Mouse (Mus musculus) liver, adult 2 months (tissue): ENCODE results near the gene Ebp. TPM values are rescaled to one million over a fixed set of nuclear protein-coding genes. Genes with fewer than 3 reads are reported as not detected.

ENCODE experiments used
- DNase-seq: peaks from one replicate; pipeline ENCODE4 v3.0.0-alpha.2; 2011; ENCODE audit warnings: low read depth, low spot score; ENCODE audit errors: extremely low read depth
- H3K27ac ChIP-seq: fragments of 200-500 bp; replicated peaks from 2 replicates; pipeline ENCODE4 v1.5.1; 2012; ENCODE audit warnings: low read depth, mild to moderate bottlenecking, control low read depth, inconsistent platforms, low read length; ENCODE audit not compliant: insufficient read depth
- H3K27me3 ChIP-seq: fragments of 200-500 bp; 2 replicates; pipeline ENCODE4 v1.6.1; 2012; ENCODE audit warnings: mild to moderate bottlenecking, moderate library complexity, low read length, inconsistent platforms; ENCODE audit not compliant: control insufficient read depth, insufficient read depth
- H3K36me3 ChIP-seq: fragments of 200-500 bp; 2 replicates; pipeline ENCODE4 v1.6.1; 2012; ENCODE audit warnings: low read length, inconsistent platforms; ENCODE audit not compliant: control insufficient read depth, insufficient read depth
- H3K4me1 ChIP-seq: fragments of 200-500 bp; 2 replicates; pipeline ENCODE4 v1.6.1; 2011; ENCODE audit warnings: low read length; ENCODE audit not compliant: control insufficient read depth, insufficient read depth
- H3K4me3 ChIP-seq: fragments of 200-500 bp; 2 replicates; pipeline ENCODE4 v1.5.1; 2011; ENCODE audit warnings: low read depth, mild to moderate bottlenecking, control low read depth, low read length, moderate library complexity; ENCODE audit not compliant: insufficient read depth
- H3K79me2 ChIP-seq: fragments of 200-500 bp; 2 replicates; pipeline ENCODE4 v1.6.1; 2012; ENCODE audit warnings: inconsistent platforms, mild to moderate bottlenecking, low read length, moderate library complexity; ENCODE audit not compliant: control insufficient read depth, insufficient read depth
- H3K9ac ChIP-seq: fragments of 200-500 bp; 2 replicates; pipeline ENCODE4 v1.6.1; 2012; ENCODE audit warnings: low read depth, mild to moderate bottlenecking, control low read depth, inconsistent platforms, low read length
- CTCF ChIP-seq: fragments of 200-500 bp; IDR thresholded peaks from 2 replicates; pipeline ENCODE4 v1.5.1; 2011; ENCODE audit warnings: low read depth, low read length, control low read depth
- POLR2A ChIP-seq: fragments of 200-500 bp; IDR thresholded peaks from 2 replicates; pipeline ENCODE4 v1.6.1; 2011; ENCODE audit warnings: low read length, control low read depth; ENCODE audit not compliant: insufficient read depth; ENCODE audit errors: extremely low read depth
- WGBS: fragments of 180-500 bp; shearing (Covaris S2); methylation state at CpG from one replicate; pipeline ENCODE4 v1.1.7; 2018; 5-methylcytosine and 5-hydroxymethylcytosine counted together
- polyA plus RNA-seq: library from polyadenylated mRNA; depleted of rRNA; stranded (reverse); fragments of >200 nt; gene quantifications from 2 replicates; pipeline ENCODE4 v1.2.3, GENCODE M21; 2012; rRNA removed
- total RNA-seq: library from RNA; depleted of rRNA; stranded (reverse); fragments of >200 nt; gene quantifications from 2 replicates; pipeline ENCODE4 v1.2.3, GENCODE M21; 2014; rRNA removed

The Ebp gene
- total RNA-seq (243 and 273 TPM in 2 replicates), polyA plus RNA-seq (605 and 631 TPM in 2 replicates)

DNA sequence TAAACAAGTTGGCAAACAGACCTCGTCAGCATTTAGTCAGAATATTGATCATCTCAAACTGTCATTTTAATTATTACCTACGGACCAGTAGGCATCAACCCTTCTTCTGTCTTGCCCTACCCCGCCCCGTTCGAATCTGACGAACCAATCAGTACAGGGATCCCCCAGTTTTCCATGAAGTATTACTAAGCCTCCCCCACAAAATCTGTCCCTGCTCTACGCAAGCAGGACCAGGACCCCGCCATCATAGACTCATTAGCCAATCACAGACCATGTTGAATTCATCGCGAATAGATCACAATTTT, at the start of gene Ebp:
Gene Ebp (minus strand): TSS at position 94 of the 305 bp plus-strand sequence.
- peak; percentile 93 for DNase-seq
- WGBS, result 2% methylated on average over 10 of the region's 10 CpGs
- H3K36me3 ChIP-seq, result no peaks in the 10 kb centered on the region; the same call in 1 of the 2 replicates
- H3K27ac ChIP-seq, result peak within 1 kb of the TSS; percentile 99
- no peaks in the 10 kb centered on the region for H3K27me3 ChIP-seq
- H3K9ac ChIP-seq, result peak within 1 kb of the TSS; percentile 96
- H3K4me1 ChIP-seq, result peaks cover 2% of the 10 kb centered on the region; the same call in 1 of the 2 replicates
- peaks cover 9% of the 10 kb centered on the region; the same call in 1 of the 2 replicates for H3K79me2 ChIP-seq
- peak within 1 kb of the TSS; percentile 99 for H3K4me3 ChIP-seq
- TF ChIP-seq CTCF, result no peak
- TF ChIP-seq POLR2A, result no peak

DNA sequence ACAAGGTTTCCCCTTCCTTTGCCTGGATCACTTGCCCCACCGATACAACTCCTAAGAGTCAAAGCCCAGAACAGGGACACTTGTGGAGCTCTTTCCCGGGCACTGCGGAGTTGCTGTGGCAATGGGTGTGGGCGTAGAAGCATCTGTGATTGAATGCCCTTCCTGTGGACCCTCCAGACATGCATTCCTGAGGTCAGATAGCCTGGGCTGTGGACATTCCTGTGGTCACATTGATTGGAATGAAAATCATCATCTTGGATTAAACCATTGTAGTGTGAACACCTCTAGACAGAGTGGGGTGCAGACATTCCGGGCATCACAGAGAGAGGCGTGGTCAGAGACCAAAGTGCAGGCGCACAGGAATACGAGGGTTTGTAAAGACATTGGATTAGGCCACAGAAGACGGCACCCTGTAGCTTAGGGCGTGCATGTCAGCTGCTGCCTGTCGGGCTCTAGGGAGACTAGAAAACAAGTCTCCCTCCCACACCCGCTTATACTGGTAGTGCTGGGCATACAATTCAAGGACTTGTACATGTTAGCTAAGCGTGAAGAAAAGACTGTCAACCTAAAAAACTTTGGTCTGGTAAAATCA, 45.6 kb upstream of the Ebp start:
- no peak overlapping the region for H3K4me3 ChIP-seq
- 89% methylated on average over 13 of the region's 13 CpGs for WGBS
- no peaks in the 10 kb centered on the region for H3K79me2 ChIP-seq
- H3K27me3 ChIP-seq, result no peaks in the 10 kb centered on the region
- no peak for DNase-seq
- H3K9ac ChIP-seq, result no peak overlapping the region
- no peak for TF ChIP-seq POLR2A
- no peak for TF ChIP-seq CTCF
- peaks cover 2% of the 10 kb centered on the region; the same call in 1 of the 2 replicates for H3K36me3 ChIP-seq
- no peak overlapping the region for H3K27ac ChIP-seq
- H3K4me1 ChIP-seq, result no peaks in the 10 kb centered on the region

DNA sequence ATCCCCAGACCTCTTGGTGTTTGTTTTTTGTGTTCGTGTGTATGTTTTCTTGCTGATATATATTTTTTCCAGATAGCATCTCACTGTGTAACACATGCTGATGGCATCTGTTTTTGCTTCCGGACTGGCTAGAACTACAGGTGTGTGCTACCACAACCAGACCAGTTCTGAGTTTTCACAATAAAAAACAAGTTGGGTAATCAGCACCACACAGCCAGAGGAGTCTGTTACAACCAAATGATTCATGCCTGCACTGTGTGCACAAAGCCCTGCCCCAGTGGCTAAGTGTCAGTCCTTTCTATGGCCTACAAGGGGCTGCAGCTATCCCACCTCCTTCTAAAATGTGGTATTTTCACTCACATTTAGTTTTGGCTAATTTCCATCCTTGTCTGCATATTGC, 43.4 kb upstream of the Ebp start:
- Histone ChIP-seq H3K27me3 (no peaks in the 10 kb centered on the region), H3K36me3 (no peaks in the 10 kb centered on the region), H3K79me2 (no peaks in the 10 kb centered on the region), H3K9ac (no peak overlapping the region), H3K27ac (no peak overlapping the region), H3K4me3 (no peak overlapping the region), H3K4me1 (no peaks in the 10 kb centered on the region)
- DNase-seq, result no peak
- 78% methylated on average over 2 of the region's 2 CpGs for WGBS
- TF ChIP-seq POLR2A (no peak), CTCF (no peak)

DNA sequence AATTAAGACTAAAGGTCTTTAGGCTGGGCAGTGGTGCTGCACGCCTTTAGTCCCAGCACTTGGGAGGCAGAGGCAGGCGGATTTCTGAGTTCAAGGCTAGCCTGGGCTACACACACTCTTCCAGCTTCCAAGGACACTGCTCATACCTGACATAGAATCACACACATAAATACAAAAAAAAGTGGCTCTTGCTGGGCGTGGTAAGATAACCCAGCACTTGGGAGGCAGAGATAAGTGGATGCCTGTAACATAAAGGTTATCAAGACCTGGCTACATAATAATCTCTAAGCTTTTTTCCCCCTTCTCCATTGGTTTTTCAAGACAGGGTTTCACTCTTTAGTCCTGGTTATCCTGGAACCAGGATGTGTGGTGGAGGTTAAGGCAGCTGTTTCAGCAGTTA, 40.3 kb upstream of the Ebp start:
- no peak overlapping the region for H3K9ac ChIP-seq
- no peak overlapping the region for H3K27ac ChIP-seq
- WGBS, result 94% methylated on average over 3 of the region's 3 CpGs
- H3K79me2 ChIP-seq, result no peaks in the 10 kb centered on the region
- no peak overlapping the region for H3K4me3 ChIP-seq
- TF ChIP-seq CTCF (no peak), POLR2A (no peak)
- H3K36me3 ChIP-seq, result no peaks in the 10 kb centered on the region
- no peaks in the 10 kb centered on the region for H3K4me1 ChIP-seq
- H3K27me3 ChIP-seq, result no peaks in the 10 kb centered on the region
- DNase-seq, result no peak

DNA sequence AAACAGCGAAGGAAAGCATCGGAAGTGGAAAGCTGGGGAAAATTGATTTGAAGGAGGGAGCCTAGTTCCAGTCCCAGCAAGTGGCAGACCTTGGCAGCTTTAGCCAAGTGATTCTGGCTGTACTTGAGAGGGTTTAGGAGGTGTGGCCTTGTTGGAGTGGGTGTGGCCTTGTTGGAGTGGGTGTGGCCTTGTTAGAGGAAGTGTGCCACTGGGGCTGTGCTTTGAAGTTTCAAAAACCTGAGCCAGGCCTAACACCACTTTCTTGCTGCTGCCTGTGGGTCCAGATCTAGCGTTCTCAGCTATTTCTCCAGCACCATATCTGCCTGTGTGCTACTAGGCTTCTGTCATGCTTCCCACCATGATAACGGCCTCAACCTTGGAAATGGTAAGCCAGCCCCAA, 37.0 kb upstream of the Ebp start:
- DNase-seq, result no peak
- Histone ChIP-seq H3K36me3 (no peaks in the 10 kb centered on the region), H3K79me2 (no peaks in the 10 kb centered on the region), H3K4me3 (no peak overlapping the region), H3K27ac (no peak overlapping the region), H3K9ac (no peak overlapping the region), H3K4me1 (no peaks in the 10 kb centered on the region), H3K27me3 (no peaks in the 10 kb centered on the region)
- TF ChIP-seq POLR2A, result no peak
- TF ChIP-seq CTCF, result no peak
- 82% methylated on average over 4 of the region's 4 CpGs for WGBS

DNA sequence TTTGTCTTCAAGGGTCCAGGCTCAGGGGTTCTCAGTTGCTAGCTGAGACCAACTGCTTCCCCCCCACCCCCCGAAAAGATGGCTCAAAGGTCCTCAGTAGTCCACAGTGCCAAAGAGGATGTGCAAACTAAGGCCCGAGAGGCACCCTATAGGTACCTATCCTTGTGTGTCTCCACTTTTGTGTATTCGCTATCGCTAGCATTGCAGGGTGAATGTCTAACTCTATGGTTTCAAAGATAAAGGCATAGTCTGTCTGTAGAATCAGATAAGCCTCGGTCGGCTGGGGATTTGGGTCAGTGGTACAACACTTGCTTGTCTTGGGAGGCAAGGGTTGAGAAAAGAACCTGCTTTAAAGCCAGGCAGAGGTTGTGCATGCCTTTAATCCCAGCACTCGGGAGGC, 30.2 kb upstream of the Ebp start:
- WGBS, result 93% methylated on average over 7 of the region's 7 CpGs
- H3K79me2 ChIP-seq, result no peaks in the 10 kb centered on the region
- DNase-seq, result no peak

More for the DNA sequence above, 30.2 kb upstream of the Ebp start:
- no peaks in the 10 kb centered on the region for H3K4me1 ChIP-seq
- no peak overlapping the region for H3K27ac ChIP-seq
- no peak for TF ChIP-seq CTCF
- no peak for TF ChIP-seq POLR2A
- no peak overlapping the region for H3K4me3 ChIP-seq
- H3K9ac ChIP-seq, result no peak overlapping the region
- H3K27me3 ChIP-seq, result no peaks in the 10 kb centered on the region
- H3K36me3 ChIP-seq, result no peaks in the 10 kb centered on the region
